In the genomic region with DNA sequence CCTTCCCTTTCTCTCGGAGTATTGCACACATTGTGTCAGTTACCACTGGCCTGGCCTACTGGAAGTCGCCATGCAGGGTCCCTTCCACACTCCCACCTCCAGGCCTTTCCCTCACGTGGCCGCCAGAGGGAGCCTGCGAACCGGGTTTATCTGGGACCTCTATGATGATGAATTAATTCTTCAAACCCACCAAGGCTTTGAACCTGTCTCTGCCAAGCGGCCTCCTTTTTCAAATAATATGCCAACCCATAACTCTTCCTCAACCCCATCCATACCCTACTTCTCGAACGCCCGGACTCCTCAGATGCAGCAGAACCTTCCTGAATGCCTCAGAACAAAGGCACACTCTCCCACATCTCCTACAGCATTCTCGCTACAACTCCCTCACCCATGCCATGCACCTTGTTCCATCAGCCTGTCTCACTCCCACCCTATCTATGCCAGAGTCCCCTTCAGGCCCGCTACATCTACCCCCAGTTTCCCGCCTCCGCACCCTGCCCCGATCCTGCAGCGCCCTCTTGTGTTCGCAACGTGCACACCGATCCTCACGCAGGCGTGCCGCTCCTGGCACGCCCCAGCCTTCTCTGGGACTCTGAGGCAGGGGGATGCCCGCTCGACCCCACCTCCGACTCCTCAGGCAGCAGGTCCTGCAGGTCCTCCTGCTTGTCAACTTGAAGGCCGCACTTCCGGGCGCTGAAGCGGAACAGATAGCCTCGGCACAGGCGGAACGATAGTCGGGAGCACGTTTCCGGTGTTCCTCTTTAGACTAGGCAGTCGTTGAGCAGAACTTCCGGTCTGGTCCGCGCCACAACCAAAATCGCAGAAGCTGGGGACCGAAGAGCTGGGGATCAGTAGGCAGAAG, we compare ENCODE assay signal across 8 mouse cellular contexts. TPM values are rescaled to one million over a fixed set of nuclear protein-coding genes. Genes with fewer than 3 reads are reported as not detected.
DNase-seq lines count a peak whose midpoint lies in the region; ATAC-seq lines count a peak whose summit lies in the region.

No protein-coding gene starts in this region.

- peak overlapping the region; percentile 90 for H3K9ac ChIP-seq in embryonic facial prominence, embryonic 11.5 days (replicated peaks; ENCODE audit: low read length)
- H3K9ac ChIP-seq in midbrain, embryonic 12.5 days (replicated peaks), result peak overlapping the region; percentile 75

- peaks cover 4% of the 10 kb centered on the region; the same call in 1 of the 2 replicates for H3K27me3 ChIP-seq in embryonic facial prominence, embryonic 11.5 days (ENCODE audit: control insufficient read depth, insufficient read depth, low read length)
- peaks cover 27% of the 10 kb centered on the region for H3K27me3 ChIP-seq in limb, embryonic 10.5 days (ENCODE audit: low read depth, poor library complexity, severe bottlenecking)
- H3K27me3 ChIP-seq in midbrain, embryonic 12.5 days, result peaks cover 21% of the 10 kb centered on the region

- DNase-seq in 3134 (ENCODE audit: extremely low read depth, insufficient read length, low spot score), result peak; percentile 96
- DNase-seq in adrenal gland, postnatal 25 days, result peak; percentile 86
- peak; percentile 98 for DNase-seq in embryonic facial prominence, embryonic 11.5 days (ENCODE audit: low spot score)
- peak; percentile 99 for DNase-seq in heart, adult 11 months
- DNase-seq in kidney, adult 11 months, result peak; percentile 95
- peak; percentile 98 for DNase-seq in limb, embryonic 10.5 days (ENCODE audit: low spot score)
- peak; percentile 89 for DNase-seq in skeletal muscle tissue, adult 2 months (ENCODE audit: low read depth, low spot score)

- H3K4me1 ChIP-seq in embryonic facial prominence, embryonic 11.5 days (ENCODE audit: control insufficient read depth, insufficient read depth, low read length), result no peaks in the 10 kb centered on the region
- H3K4me1 ChIP-seq in limb, embryonic 10.5 days, result peaks cover 31% of the 10 kb centered on the region
- H3K4me1 ChIP-seq in midbrain, embryonic 12.5 days, result peaks cover 28% of the 10 kb centered on the region

- under 1% methylated on average over 42 of the region's 42 CpGs for WGBS in embryonic facial prominence, embryonic 11.5 days
- WGBS in limb, embryonic 10.5 days, result under 1% methylated on average over 42 of the region's 42 CpGs
- WGBS in midbrain, embryonic 12.5 days, result under 1% methylated on average over 42 of the region's 42 CpGs

- peak; percentile 89 for ATAC-seq in embryonic facial prominence, embryonic 11.5 days (replicated peaks; ENCODE audit: insufficient number of reproducible peaks, low FRiP score, low TSS enrichment, low read depth)
- ATAC-seq in midbrain, embryonic 12.5 days (ENCODE audit: low FRiP score, low read depth), result peak; percentile 90

- no peaks in the 10 kb centered on the region for H3K9me3 ChIP-seq in embryonic facial prominence, embryonic 11.5 days (replicated peaks; ENCODE audit: control insufficient read depth, low read length)
- no peaks in the 10 kb centered on the region for H3K9me3 ChIP-seq in limb, embryonic 10.5 days (replicated peaks)
- no peaks in the 10 kb centered on the region for H3K9me3 ChIP-seq in midbrain, embryonic 12.5 days

- H3K27ac ChIP-seq in embryonic facial prominence, embryonic 11.5 days (replicated peaks; ENCODE audit: low read depth, low read length), result peak overlapping the region; percentile 95
- peak overlapping the region; percentile 92 for H3K27ac ChIP-seq in limb, embryonic 10.5 days
- H3K27ac ChIP-seq in midbrain, embryonic 12.5 days (replicated peaks), result peak overlapping the region; percentile 90

- peaks cover 6% of the 10 kb centered on the region; the same call in 1 of the 2 replicates for H3K36me3 ChIP-seq in embryonic facial prominence, embryonic 11.5 days (replicated peaks; ENCODE audit: control insufficient read depth, insufficient read depth, low read depth, low read length)
- H3K36me3 ChIP-seq in limb, embryonic 10.5 days, result peaks cover 37% of the 10 kb centered on the region
- peaks cover 33% of the 10 kb centered on the region for H3K36me3 ChIP-seq in midbrain, embryonic 12.5 days

- H3K4me3 ChIP-seq in embryonic facial prominence, embryonic 11.5 days (ENCODE audit: low read depth, low read length), result peak overlapping the region; percentile 62
- H3K4me3 ChIP-seq in limb, embryonic 10.5 days, result peak overlapping the region; percentile 65
- H3K4me3 ChIP-seq in midbrain, embryonic 12.5 days, result peak overlapping the region; percentile 58

- H3K4me2 ChIP-seq in embryonic facial prominence, embryonic 11.5 days (ENCODE audit: low read depth, low read length), result peak overlapping the region; percentile 83
- H3K4me2 ChIP-seq in midbrain, embryonic 12.5 days (replicated peaks), result peak overlapping the region; percentile 73

RNA-seq across cellular contexts. Expression of gene Zbtb45, which starts 0.5 kb away (rescaled TPM):
- 15.3 and 16.1 TPM in 2 replicates for total RNA-seq in adrenal gland, postnatal 25 days (2021)
- polyA plus RNA-seq in embryonic facial prominence, embryonic 11.5 days (2014; fragmentation: Nextera tagmentation; extraction: Ambion mirVana), result 22.6 and 22.9 TPM in 2 replicates
- 29.1 and 31.8 TPM in 2 replicates for polyA plus RNA-seq in limb, embryonic 10.5 days (2016; fragmentation: Nextera tagmentation; extraction: Ambion mirVana)
- polyA plus RNA-seq in midbrain, embryonic 12.5 days (2016; fragmentation: Nextera tagmentation; extraction: Ambion mirVana), result 36.6 and 37.1 TPM in 2 replicates

RNA-seq across cellular contexts. Expression of gene Trim28, which starts 10.5 kb away (rescaled TPM):
- total RNA-seq in adrenal gland, postnatal 25 days (2021), result 273 and 297 TPM in 2 replicates
- polyA plus RNA-seq in embryonic facial prominence, embryonic 11.5 days (2014; fragmentation: Nextera tagmentation; extraction: Ambion mirVana), result 525 and 526 TPM in 2 replicates
- 561 and 585 TPM in 2 replicates for polyA plus RNA-seq in limb, embryonic 10.5 days (2016; fragmentation: Nextera tagmentation; extraction: Ambion mirVana)
- polyA plus RNA-seq in midbrain, embryonic 12.5 days (2016; fragmentation: Nextera tagmentation; extraction: Ambion mirVana), result 376 and 420 TPM in 2 replicates

RNA-seq across cellular contexts. Expression of gene Slc27a5, which starts 11.4 kb away (rescaled TPM):
- total RNA-seq in adrenal gland, postnatal 25 days (2021), result 6.2 TPM in 1 of 2 replicates, not detected in the other
- not detected in 2 replicates for polyA plus RNA-seq in embryonic facial prominence, embryonic 11.5 days (2014; fragmentation: Nextera tagmentation; extraction: Ambion mirVana)
- not detected in 2 replicates for polyA plus RNA-seq in limb, embryonic 10.5 days (2016; fragmentation: Nextera tagmentation; extraction: Ambion mirVana)
- polyA plus RNA-seq in midbrain, embryonic 12.5 days (2016; fragmentation: Nextera tagmentation; extraction: Ambion mirVana), result 0.13 TPM in 1 of 2 replicates, not detected in the other

RNA-seq across cellular contexts. Expression of gene Chmp2a, which starts 25.2 kb away (rescaled TPM):
- 218 and 223 TPM in 2 replicates for total RNA-seq in adrenal gland, postnatal 25 days (2021)
- polyA plus RNA-seq in embryonic facial prominence, embryonic 11.5 days (2014; fragmentation: Nextera tagmentation; extraction: Ambion mirVana), result 107 and 116 TPM in 2 replicates
- polyA plus RNA-seq in limb, embryonic 10.5 days (2016; fragmentation: Nextera tagmentation; extraction: Ambion mirVana), result 79.6 and 84.2 TPM in 2 replicates
- 139 and 150 TPM in 2 replicates for polyA plus RNA-seq in midbrain, embryonic 12.5 days (2016; fragmentation: Nextera tagmentation; extraction: Ambion mirVana)

RNA-seq across cellular contexts. Expression of gene Ube2m, which starts 28.7 kb away (rescaled TPM):
- 170 and 192 TPM in 2 replicates for total RNA-seq in adrenal gland, postnatal 25 days (2021)
- 172 and 177 TPM in 2 replicates for polyA plus RNA-seq in embryonic facial prominence, embryonic 11.5 days (2014; fragmentation: Nextera tagmentation; extraction: Ambion mirVana)
- 182 and 208 TPM in 2 replicates for polyA plus RNA-seq in limb, embryonic 10.5 days (2016; fragmentation: Nextera tagmentation; extraction: Ambion mirVana)
- 143 and 149 TPM in 2 replicates for polyA plus RNA-seq in midbrain, embryonic 12.5 days (2016; fragmentation: Nextera tagmentation; extraction: Ambion mirVana)

Comparison
In these comparisons a context has a peak if more than half of its experiments do, and no peak if none do; other contexts are left out.
1. Peak in every context shown above with its lines: DNase-seq, ATAC-seq, H3K4me3 ChIP-seq and H3K27ac ChIP-seq.